Mouse (Mus musculus) liver, adult 2 months (tissue): Measurements from ENCODE around the gene Wnt3. TPM values are rescaled to one million over a fixed set of nuclear protein-coding genes. Genes with fewer than 3 reads are reported as not detected.

Source experiments
- DNase-seq: peaks from one replicate; pipeline ENCODE4 v3.0.0-alpha.2; 2011; ENCODE audit warnings: low read depth, low spot score; ENCODE audit errors: extremely low read depth
- H3K27ac ChIP-seq: fragments of 200-500 bp; replicated peaks from 2 replicates; pipeline ENCODE4 v1.5.1; 2012; ENCODE audit warnings: low read depth, mild to moderate bottlenecking, control low read depth, inconsistent platforms, low read length; ENCODE audit not compliant: insufficient read depth
- H3K27me3 ChIP-seq: fragments of 200-500 bp; 2 replicates; pipeline ENCODE4 v1.6.1; 2012; ENCODE audit warnings: mild to moderate bottlenecking, moderate library complexity, low read length, inconsistent platforms; ENCODE audit not compliant: control insufficient read depth, insufficient read depth
- H3K36me3 ChIP-seq: fragments of 200-500 bp; 2 replicates; pipeline ENCODE4 v1.6.1; 2012; ENCODE audit warnings: low read length, inconsistent platforms; ENCODE audit not compliant: control insufficient read depth, insufficient read depth
- H3K4me1 ChIP-seq: fragments of 200-500 bp; 2 replicates; pipeline ENCODE4 v1.6.1; 2011; ENCODE audit warnings: low read length; ENCODE audit not compliant: control insufficient read depth, insufficient read depth
- H3K4me3 ChIP-seq: fragments of 200-500 bp; 2 replicates; pipeline ENCODE4 v1.5.1; 2011; ENCODE audit warnings: low read depth, mild to moderate bottlenecking, control low read depth, low read length, moderate library complexity; ENCODE audit not compliant: insufficient read depth
- H3K79me2 ChIP-seq: fragments of 200-500 bp; 2 replicates; pipeline ENCODE4 v1.6.1; 2012; ENCODE audit warnings: inconsistent platforms, mild to moderate bottlenecking, low read length, moderate library complexity; ENCODE audit not compliant: control insufficient read depth, insufficient read depth
- H3K9ac ChIP-seq: fragments of 200-500 bp; 2 replicates; pipeline ENCODE4 v1.6.1; 2012; ENCODE audit warnings: low read depth, mild to moderate bottlenecking, control low read depth, inconsistent platforms, low read length
- CTCF ChIP-seq: fragments of 200-500 bp; IDR thresholded peaks from 2 replicates; pipeline ENCODE4 v1.5.1; 2011; ENCODE audit warnings: low read depth, low read length, control low read depth
- POLR2A ChIP-seq: fragments of 200-500 bp; IDR thresholded peaks from 2 replicates; pipeline ENCODE4 v1.6.1; 2011; ENCODE audit warnings: low read length, control low read depth; ENCODE audit not compliant: insufficient read depth; ENCODE audit errors: extremely low read depth
- WGBS: fragments of 180-500 bp; shearing (Covaris S2); methylation state at CpG from one replicate; pipeline ENCODE4 v1.1.7; 2018; 5-methylcytosine and 5-hydroxymethylcytosine counted together
- polyA plus RNA-seq: library from polyadenylated mRNA; depleted of rRNA; stranded (reverse); fragments of >200 nt; gene quantifications from 2 replicates; pipeline ENCODE4 v1.2.3, GENCODE M21; 2012
- total RNA-seq: library from RNA; depleted of rRNA; stranded (reverse); fragments of >200 nt; gene quantifications from 2 replicates; pipeline ENCODE4 v1.2.3, GENCODE M21; 2014

Gene Wnt3
- total and polyA plus RNA-seq, 2 experiments: not detected

DNA sequence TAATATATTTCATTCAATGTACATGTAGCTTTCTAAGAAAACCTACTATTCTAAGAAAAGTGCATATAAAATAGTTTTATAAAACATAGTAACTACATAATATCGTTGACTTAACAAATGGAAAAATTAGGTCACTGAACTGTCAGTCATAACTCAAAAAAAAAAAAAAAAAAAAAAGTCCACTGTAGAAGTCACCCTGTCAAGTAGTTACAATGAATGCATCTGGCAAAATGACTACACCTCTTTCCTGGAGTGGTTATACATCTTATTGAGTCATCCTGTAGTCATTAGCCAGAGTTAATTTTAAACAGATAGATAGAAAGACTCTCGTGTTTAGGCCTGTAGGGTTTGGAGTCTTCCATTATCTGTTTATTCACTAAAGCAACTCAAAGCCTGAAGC lies 65.0 kb downstream of the Wnt3 start:
- no peak for TF ChIP-seq CTCF
- no peak for TF ChIP-seq POLR2A

GRCm38 (mm10) chr11:103840834-103841233 lies 66.9 kb downstream of the Wnt3 start:
- H3K36me3 ChIP-seq: no peaks in the 10 kb centered on the region; the same call in 1 of the 2 replicates
- no peak overlapping the region for H3K4me3 ChIP-seq
- H3K79me2 ChIP-seq: no peaks in the 10 kb centered on the region
- no peak overlapping the region for H3K27ac ChIP-seq
- no peak for DNase-seq
- no peak overlapping the region for H3K9ac ChIP-seq
- H3K4me1 ChIP-seq: no peaks in the 10 kb centered on the region
- TF ChIP-seq POLR2A (no peak), CTCF (no peak)
- 77% methylated on average over 11 of the region's 11 CpGs for WGBS
- H3K27me3 ChIP-seq: no peaks in the 10 kb centered on the region

More for the DNA sequence above, 65.0 kb downstream of the Wnt3 start:
- 81% methylated on average over 2 of the region's 2 CpGs for WGBS
- Histone ChIP-seq H3K36me3 (no peaks in the 10 kb centered on the region), H3K79me2 (no peaks in the 10 kb centered on the region), H3K9ac (no peak overlapping the region), H3K27ac (no peak overlapping the region), H3K4me3 (no peak overlapping the region), H3K4me1 (no peaks in the 10 kb centered on the region), H3K27me3 (no peaks in the 10 kb centered on the region)
- no peak for DNase-seq

- Histone ChIP-seq H3K4me3 (no peak overlapping the region), H3K27me3 (no peaks in the 10 kb centered on the region), H3K79me2 (no peaks in the 10 kb centered on the region), H3K36me3 (peaks cover 4% of the 10 kb centered on the region; the same call in 1 of the 2 replicates), H3K27ac (no peak overlapping the region), H3K4me1 (no peaks in the 10 kb centered on the region), H3K9ac (no peak overlapping the region)
- no peak for DNase-seq
- no peak for TF ChIP-seq POLR2A
- TF ChIP-seq CTCF: no peak
- 88% methylated on average over 11 of the region's 11 CpGs for WGBS
Measured at GRCm38 (mm10) chr11:103848287-103848686, 74.3 kb downstream of the Wnt3 start.

GRCm38 (mm10) chr11:103852590-103853283 lies 78.8 kb downstream of the Wnt3 start:
- Histone ChIP-seq H3K9ac (no peak overlapping the region), H3K4me1 (no peaks in the 10 kb centered on the region), H3K27me3 (no peaks in the 10 kb centered on the region), H3K4me3 (no peak overlapping the region), H3K27ac (no peak overlapping the region), H3K79me2 (no peaks in the 10 kb centered on the region), H3K36me3 (peaks cover 4% of the 10 kb centered on the region)
- DNase-seq: no peak
- no peak for TF ChIP-seq POLR2A
- TF ChIP-seq CTCF: no peak
- 85% methylated on average over 16 of the region's 16 CpGs for WGBS

DNA sequence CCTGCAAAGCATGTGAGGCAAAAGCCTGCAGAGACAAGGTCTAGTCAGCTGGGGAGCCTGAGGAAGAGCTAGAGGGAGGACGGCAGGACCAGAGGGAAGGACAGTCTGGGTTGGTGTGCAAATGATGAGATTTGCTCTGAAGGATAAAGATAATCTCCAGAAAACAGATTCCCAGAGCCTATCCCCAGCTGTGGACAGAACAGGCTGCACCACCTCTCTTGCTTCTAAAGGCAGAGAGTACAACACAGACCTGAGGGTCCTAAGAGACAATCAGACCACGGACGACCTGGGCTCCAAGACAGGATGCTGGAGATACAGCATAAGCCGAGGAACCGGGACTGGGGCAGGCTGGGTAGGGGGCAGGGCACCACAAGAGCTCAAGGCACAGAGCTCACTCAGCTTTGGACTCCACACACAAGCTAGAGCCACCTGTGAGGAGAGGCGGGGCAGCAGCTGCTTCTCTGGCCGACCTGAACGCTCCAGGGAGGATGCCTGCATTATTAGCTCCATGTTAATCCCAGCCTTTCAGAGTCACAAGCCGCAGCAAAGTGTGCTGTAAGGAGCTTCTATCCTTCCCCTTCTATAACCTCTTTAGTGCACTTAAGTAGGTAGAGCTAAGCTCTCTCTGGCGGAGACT lies 79.5 kb downstream of the Wnt3 start:
- 80% methylated on average over 10 of the region's 10 CpGs for WGBS
- TF ChIP-seq POLR2A (no peak), CTCF (no peak)
- H3K4me1 ChIP-seq: no peaks in the 10 kb centered on the region
- H3K27me3 ChIP-seq: no peaks in the 10 kb centered on the region
- no peak overlapping the region for H3K9ac ChIP-seq
- no peak overlapping the region for H3K27ac ChIP-seq
- H3K79me2 ChIP-seq: no peaks in the 10 kb centered on the region
- peaks cover 9% of the 10 kb centered on the region for H3K36me3 ChIP-seq
- no peak overlapping the region for H3K4me3 ChIP-seq
- no peak for DNase-seq

GRCm38 (mm10) chr11:103854294-103854693 lies 80.3 kb downstream of the Wnt3 start:
- H3K79me2 ChIP-seq: no peaks in the 10 kb centered on the region
- peaks cover 17% of the 10 kb centered on the region for H3K36me3 ChIP-seq
- DNase-seq: no peak
- H3K27me3 ChIP-seq: no peaks in the 10 kb centered on the region
- no peak for TF ChIP-seq CTCF
- TF ChIP-seq POLR2A: no peak
- H3K27ac ChIP-seq: no peak overlapping the region
- H3K9ac ChIP-seq: no peak overlapping the region
- H3K4me1 ChIP-seq: no peaks in the 10 kb centered on the region
- H3K4me3 ChIP-seq: no peak overlapping the region
- 81% methylated on average over 9 of the region's 9 CpGs for WGBS
